Mouse (Mus musculus) left cerebral cortex, adult 18-20 months (tissue): ENCODE data around the gene Col6a6. TPM values are rescaled to one million over a fixed set of nuclear protein-coding genes. Genes with fewer than 3 reads are reported as not detected.

Experiments used
- DNase-seq, 2 experiments: peaks; one replicate each; pipeline ENCODE4 v3.0.0; 2021 to 2022; ENCODE audit warnings: low spot score in 2 of 2, mixed read lengths in 1 of 2
- total RNA-seq, 2 experiments: library from RNA; stranded (reverse); gene quantifications; 2 replicates each; pipeline ENCODE4 v1.2.3; 2021

Gene Col6a6
- total RNA-seq, 2 experiments from 2014 or later, result 0.16 to 0.56 TPM

GRCm38 (mm10) chr9:105740413-105740812, 87.5 kb downstream of the Col6a6 start:
- DNase-seq, result no peak

DNA sequence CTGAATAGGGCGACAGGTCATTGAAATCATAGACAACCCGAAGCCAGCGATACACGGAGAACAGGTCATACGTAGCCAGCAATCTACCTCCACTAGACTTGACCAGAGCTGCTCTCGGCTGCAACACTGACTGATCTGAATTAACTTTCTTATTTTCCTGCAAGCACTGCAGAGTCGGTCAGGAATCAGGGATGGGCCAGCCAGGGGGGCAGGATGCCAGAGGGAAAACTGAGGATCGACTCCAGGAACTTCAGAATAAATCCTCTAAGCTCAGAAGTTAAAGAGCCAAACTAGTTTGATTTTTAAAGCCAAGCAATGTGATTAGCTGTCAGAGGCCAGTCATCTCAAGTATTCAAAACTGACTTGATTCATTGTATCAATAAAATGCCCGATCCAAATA, 88.5 kb downstream of the Col6a6 start:
- DNase-seq, result no peak

GRCm38 (mm10) chr9:105737448-105737847, 90.5 kb downstream of the Col6a6 start:
- no peak for DNase-seq

DNA sequence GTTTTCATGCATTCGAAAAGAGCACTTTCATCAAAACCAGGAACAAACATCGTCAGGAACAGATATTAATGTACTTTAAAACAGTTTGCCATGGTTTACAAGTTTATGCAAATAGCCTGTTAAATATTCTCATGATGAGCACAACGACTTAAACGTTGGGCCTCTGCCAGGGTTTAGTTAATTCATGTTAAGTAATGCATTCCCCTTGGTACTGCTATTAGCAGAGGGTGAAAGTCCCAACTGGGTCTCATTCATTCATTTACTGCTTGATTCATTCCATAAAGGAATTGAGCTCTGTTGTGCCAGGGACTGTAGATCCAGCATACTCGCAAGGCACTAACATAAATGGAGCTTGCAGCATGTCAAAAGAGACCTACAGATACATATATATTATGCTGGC, 92.8 kb downstream of the Col6a6 start:
- no peak for DNase-seq

DNA sequence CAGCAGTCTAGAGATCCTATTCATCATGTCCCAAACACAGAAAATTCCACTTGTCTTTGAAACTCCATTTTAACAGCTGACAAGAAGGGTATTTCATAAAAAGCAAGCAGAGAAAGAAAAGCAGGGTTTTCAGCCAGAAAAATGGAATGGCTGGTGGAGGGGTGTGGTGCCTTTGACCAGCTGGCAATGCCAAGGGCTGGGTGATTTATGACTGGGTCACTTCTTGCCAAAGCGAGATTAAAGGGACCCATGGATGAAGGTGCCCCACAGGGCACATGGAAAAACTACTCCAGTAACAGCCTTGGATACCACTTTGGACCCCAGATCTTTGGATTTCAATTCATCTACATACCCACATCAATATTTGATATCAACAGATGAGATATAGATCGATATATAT, 93.3 kb downstream of the Col6a6 start:
- DNase-seq, result no peak

- DNase-seq, result no peak
These were observed 96.0 kb downstream of the Col6a6 start for GRCm38 (mm10) chr9:105731976-105732375.

- DNase-seq, result peak; percentile 66 to 77
These were observed 107.5 kb downstream of the Col6a6 start for GRCm38 (mm10) chr9:105720430-105720829.

DNA sequence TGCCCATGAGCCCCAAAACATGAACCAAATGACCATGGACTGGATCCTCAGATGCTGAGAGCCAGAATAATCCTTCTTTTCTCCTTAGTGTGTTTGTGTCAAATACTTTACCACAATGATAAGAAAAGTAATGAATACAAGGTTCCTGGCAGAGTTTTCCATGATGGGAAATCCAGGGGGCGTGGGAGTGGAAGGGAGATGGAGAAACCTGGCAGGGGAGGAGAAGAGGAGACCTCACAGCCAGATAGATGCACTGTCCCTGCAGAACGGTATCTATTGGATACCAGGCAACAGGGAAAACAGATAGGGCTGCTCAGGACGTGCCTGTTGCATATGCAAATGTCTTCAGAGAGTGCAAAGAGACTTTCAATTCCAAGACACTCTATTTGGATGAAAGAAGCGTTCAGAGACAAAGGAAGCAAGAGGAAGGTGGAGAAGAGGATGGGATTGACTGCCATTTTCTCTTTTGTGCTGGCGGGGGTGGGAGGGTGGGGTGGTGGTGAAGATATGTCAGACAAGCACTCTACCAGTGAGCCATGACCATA, 108.0 kb downstream of the Col6a6 start:
- DNase-seq, result no peak

DNA sequence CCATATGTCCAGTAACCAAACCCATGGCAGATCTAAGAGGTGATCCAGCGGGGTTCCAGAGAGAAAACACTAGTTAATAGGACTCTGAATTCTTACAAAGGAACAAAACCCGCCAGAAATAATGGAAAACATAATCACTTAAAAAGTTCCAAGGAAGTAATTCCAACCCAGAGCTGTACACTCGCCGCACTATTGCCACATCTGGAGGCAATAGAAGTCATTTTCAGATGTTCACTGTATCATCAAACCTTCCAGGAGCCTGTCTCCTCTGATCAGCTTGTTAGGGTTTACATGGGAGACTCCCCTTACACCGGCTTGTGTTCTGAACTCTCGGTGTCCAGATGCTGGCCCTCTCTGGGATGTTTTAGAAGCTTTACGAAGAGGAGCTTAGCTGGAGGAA, 108.6 kb downstream of the Col6a6 start:
- DNase-seq, result no peak

DNA sequence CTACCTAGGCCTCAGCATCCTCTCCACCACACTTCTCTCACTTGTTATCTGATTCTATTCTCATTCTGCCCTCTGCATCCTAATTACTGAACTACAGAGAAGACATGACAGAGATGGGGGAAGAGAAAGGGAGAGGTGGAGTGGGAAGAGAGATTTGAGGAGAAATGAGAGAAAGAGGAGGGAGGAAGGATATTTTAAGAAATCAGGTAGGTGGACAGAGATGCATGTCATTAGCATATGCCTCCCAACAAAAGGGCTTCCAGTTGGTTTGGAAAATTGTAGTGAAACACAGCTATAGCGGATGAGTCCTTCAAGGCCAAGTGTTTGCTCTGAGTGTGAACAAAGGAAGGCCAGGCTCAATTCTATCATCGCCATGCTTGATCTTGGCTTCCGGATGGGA, 115.9 kb downstream of the Col6a6 start:
- DNase-seq, result no peak

DNA sequence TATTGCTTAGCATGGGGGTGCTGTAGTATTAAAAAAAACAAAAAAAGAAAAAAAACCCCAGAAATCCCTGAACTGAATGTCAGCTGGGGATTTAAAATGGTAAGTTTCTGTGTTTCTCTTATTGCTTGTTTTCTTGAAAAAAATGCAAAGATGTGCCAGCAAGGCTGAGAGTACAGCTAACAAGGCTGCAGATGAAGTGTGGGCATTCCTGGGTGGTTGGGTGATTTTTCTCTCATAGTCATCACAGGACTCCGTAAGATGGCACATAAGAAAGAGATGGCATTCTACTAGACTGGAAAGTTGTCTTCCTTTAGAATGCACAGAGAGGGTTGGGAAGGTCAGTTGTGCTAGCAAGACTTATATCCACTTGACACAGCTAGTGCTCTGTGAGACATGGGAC, 122.9 kb downstream of the Col6a6 start:
- no peak for DNase-seq

- DNase-seq, result no peak
These were observed 123.6 kb downstream of the Col6a6 start for GRCm38 (mm10) chr9:105704226-105704932.

DNA sequence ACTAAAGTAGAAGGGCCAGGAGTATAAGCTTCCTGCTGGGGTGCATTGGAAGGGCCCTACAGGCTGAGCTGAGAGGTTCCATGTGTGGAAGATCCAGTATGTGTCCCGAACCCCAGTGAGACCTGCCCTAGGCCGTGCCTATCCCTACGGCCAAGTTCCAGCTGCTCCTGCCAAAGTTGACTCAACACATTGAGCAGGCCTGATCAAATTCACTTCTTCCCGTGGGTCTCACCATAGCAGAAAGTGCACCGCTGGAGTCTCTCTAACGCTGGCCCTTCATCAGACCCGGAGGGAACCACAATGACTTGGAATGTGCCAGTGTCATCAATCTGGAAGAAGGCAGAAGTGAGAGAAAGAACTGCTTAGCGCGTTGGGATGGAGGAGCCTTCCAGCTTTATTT, 126.0 kb downstream of the Col6a6 start:
- no peak for DNase-seq

DNA sequence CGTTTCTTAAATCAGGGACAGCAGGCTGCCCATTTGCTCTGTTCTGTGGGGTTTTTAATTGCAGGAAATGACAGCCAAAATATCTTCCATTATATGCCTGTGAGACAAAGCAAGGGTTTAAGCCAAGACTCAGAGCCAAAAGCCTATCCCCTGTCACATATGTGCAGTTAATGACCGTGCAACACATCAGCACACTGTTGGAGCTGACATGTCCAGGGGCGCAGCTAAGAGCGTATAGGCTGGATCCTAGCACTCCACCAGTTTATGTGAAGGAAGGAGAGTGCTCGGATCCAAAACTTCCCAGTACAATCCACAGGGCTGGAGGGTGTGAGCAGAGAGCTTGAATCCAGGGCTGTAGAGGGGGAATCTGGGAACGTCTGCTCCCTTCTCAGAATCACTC, 127.3 kb downstream of the Col6a6 start:
- no peak for DNase-seq

DNA sequence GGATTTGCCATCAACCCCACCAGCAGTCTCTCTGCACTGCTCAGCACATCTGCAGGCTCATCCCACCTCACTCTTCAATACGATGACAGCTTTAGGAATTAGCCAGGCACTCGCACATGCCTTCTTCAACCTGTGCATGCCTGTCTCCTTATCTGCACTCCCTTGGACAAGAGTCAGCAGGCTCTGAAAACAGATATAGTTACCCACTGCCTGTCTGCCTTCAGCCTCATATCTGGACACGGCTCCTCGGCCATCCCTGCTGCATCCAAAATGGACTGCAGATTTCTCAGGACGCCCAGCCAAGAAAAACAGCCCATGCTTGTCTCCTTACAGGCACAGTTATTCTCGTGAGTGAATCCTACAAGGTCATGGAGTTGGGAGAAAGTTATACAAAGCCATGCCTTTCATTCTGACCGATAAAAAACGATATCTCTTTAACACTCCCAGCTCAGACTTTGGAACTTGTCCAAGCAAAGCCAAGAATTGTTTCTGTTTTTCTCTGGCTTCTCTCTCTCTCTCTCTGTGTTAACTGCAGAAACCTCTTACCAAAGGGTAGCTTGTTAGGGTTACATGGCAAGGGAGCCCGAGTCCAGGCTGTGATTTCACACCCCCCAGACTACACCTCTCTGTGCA, 130.1 kb downstream of the Col6a6 start:
- DNase-seq, result no peak

- peak; percentile 33 to 38 for DNase-seq
These were observed 131.0 kb downstream of the Col6a6 start for GRCm38 (mm10) chr9:105696818-105697564.

DNA sequence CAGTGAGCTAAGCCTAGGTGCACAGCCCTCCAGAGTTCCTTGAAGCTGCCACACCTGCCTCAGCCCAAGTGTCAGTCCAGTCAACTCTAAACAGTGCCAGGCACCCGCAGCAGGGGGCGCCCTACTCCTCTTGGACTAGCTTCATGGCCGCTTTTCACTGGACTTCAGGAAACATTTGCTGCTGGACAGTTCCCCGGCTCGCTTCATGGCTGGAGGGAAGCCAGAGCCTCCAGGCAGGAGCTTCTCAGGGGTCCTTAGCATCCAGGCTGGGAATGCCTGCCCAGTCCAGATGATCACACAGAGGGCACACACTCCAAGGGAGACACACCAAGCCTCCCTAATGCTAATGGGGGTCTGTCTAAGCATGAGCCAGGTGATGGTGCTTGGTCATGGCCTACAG, 134.1 kb downstream of the Col6a6 start:
- DNase-seq, result peak; percentile 59 to 65

DNA sequence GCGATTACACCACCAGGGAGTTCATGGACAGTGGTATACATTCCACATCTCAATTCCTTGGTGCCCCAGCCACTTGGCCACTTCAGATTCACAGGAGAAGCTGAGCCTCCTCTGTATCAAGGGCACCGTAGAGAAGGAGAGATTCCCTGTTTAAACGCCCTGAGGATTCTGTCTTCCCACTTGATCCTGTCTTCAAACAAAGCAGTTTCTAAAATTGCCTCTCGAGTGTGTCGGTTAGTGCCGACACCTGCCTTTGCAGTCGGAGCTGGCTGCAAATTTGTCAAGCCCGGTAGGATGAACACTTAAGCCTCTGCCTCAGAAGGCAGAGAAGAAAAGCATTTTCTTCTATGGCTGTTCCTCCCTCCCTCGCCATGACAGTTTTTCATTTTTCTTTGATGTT, 134.9 kb downstream of the Col6a6 start:
- peak in 1 of 2 experiments; percentile 43 for DNase-seq

GRCm38 (mm10) chr9:105692472-105692871, 135.5 kb downstream of the Col6a6 start:
- peak; percentile 74 to 84 for DNase-seq

GRCm38 (mm10) chr9:105689485-105689884, 138.5 kb downstream of the Col6a6 start:
- no peak for DNase-seq

GRCm38 (mm10) chr9:105684549-105685165, 143.3 kb downstream of the Col6a6 start:
- DNase-seq, result peak; percentile 65 to 78
